14 mouse cellular contexts compared by ENCODE assay signal in genomic region chr11:107734133-107734532, GRCm38 (mm10). TPM values are rescaled to one million over a fixed set of nuclear protein-coding genes. Genes with fewer than 3 reads are reported as not detected.
DNase-seq lines count a peak whose midpoint lies in the region; ATAC-seq and TF ChIP-seq lines count a peak whose summit lies in the region.
"Had no signal": no experiment of that assay in that cellular context is flagged by ENCODE, and none has a peak within 500 bp of the region (broad histone marks: within the 10 kb centered on the region; RNA-seq: fewer than 3 reads in every experiment).

No protein-coding gene starts in this region.

- TF ChIP-seq POLR2A in MEL (IDR thresholded peaks at IDR 0.05; ENCODE audit: control insufficient read depth in 1 of 2, insufficient read depth in 1 of 2, low read depth in 1 of 2, low read length in 2 of 2, poor library complexity in 1 of 2), result no peak

- H3K27ac ChIP-seq in hindbrain, postnatal 0 days, result no peak overlapping the region
- H3K27ac ChIP-seq in hindbrain, embryonic 16.5 days (ENCODE audit: low read depth, low read length), result no peak overlapping the region
- H3K27ac ChIP-seq in MEL (ENCODE audit: control insufficient read depth, low read depth, low read length), result no peak overlapping the region
- H3K27ac ChIP-seq: heart, embryonic 15.5 days; liver, embryonic 13.5 days had no signal

- no peak for DNase-seq in hindbrain, postnatal 0 days (ENCODE audit: low spot score)
- DNase-seq in 3T3-L1 (ENCODE audit: low read depth, low spot score) (peak; percentile 74), MEL (ENCODE audit: low read depth, low spot score) (no peak)
- peak; percentile 69 for DNase-seq in kidney, postnatal 14 days
- no peak for DNase-seq in cerebellum, postnatal 4 days (ENCODE audit: low spot score in 2 of 2)
- no peak for DNase-seq in spleen, postnatal 4 days (ENCODE audit: low spot score in 2 of 2)
- DNase-seq: liver, embryonic 13.5 days had no signal

- no peaks in the 10 kb centered on the region for H3K79me2 ChIP-seq in MEL (ENCODE audit: control insufficient read depth, insufficient read depth, low read length, poor library complexity)

- H3K9me3 ChIP-seq in hindbrain, postnatal 0 days (ENCODE audit: low read length), result no peaks in the 10 kb centered on the region
- H3K9me3 ChIP-seq in hindbrain, embryonic 16.5 days (ENCODE audit: control insufficient read depth, low read length), result no peaks in the 10 kb centered on the region
- H3K9me3 ChIP-seq in MEL (replicated peaks; ENCODE audit: insufficient read depth, low read length), result no peaks in the 10 kb centered on the region
- H3K9me3 ChIP-seq: heart, embryonic 15.5 days; liver, embryonic 13.5 days had no signal

- no peak overlapping the region for H3K9ac ChIP-seq in hindbrain, postnatal 0 days (replicated peaks; ENCODE audit: low read length)
- H3K9ac ChIP-seq in hindbrain, embryonic 16.5 days (ENCODE audit: low read depth, low read length), result no peak overlapping the region
- H3K9ac ChIP-seq in MEL (ENCODE audit: control insufficient read depth, low read depth, low read length, poor library complexity, severe bottlenecking), result no peak overlapping the region
- H3K9ac ChIP-seq: heart, embryonic 15.5 days; liver, embryonic 13.5 days had no signal

- H3K4me1 ChIP-seq in hindbrain, postnatal 0 days (ENCODE audit: insufficient read depth, low read length), result no peaks in the 10 kb centered on the region
- H3K4me1 ChIP-seq in hindbrain, embryonic 16.5 days (ENCODE audit: control insufficient read depth, insufficient read depth, low read depth, low read length), result no peaks in the 10 kb centered on the region
- no peaks in the 10 kb centered on the region for H3K4me1 ChIP-seq in MEL (ENCODE audit: control insufficient read depth in 1 of 2, insufficient read depth in 2 of 2, low read length in 2 of 2)
- H3K4me1 ChIP-seq: heart, embryonic 15.5 days; liver, embryonic 13.5 days had no signal

- no peak for ATAC-seq in hindbrain, postnatal 0 days
- no peak for ATAC-seq in hindbrain, embryonic 16.5 days
- ATAC-seq: forebrain, embryonic 14.5 days had no signal

- no peak overlapping the region for H3K4me3 ChIP-seq in hindbrain, postnatal 0 days (ENCODE audit: low read length)
- H3K4me3 ChIP-seq in hindbrain, embryonic 16.5 days (ENCODE audit: low read length), result no peak overlapping the region
- H3K4me3 ChIP-seq in MEL (ENCODE audit: control insufficient read depth in 1 of 2, insufficient read depth in 1 of 2, low read depth in 2 of 2, low read length in 2 of 2), result no peak overlapping the region
- H3K4me3 ChIP-seq: heart, embryonic 15.5 days; liver, embryonic 13.5 days had no signal

- TF ChIP-seq RAD21 in MEL (IDR thresholded peaks at IDR 0.05; ENCODE audit: low read depth, low read length), result no peak

- peak; percentile 19; the same call in 1 of the 2 replicates for TF ChIP-seq CTCF in hindbrain, postnatal 0 days (IDR thresholded peaks at IDR 0.05; ENCODE audit: low read depth)
- no peak; a peak in 1 of 6 replicates for TF ChIP-seq CTCF in MEL (IDR thresholded peaks at IDR 0.05 in 2 of 3, conservative IDR thresholded peaks at IDR 0.05 in 1 of 3; ENCODE audit: control insufficient read depth in 1 of 3, insufficient read depth in 1 of 3, low read depth in 2 of 3, low read length in 3 of 3, poor library complexity in 1 of 3, severe bottlenecking in 1 of 3)

- peaks cover 25% of the 10 kb centered on the region for H3K36me3 ChIP-seq in hindbrain, postnatal 0 days (ENCODE audit: insufficient read depth, low read length)
- peaks cover 31% of the 10 kb centered on the region for H3K36me3 ChIP-seq in hindbrain, embryonic 16.5 days (ENCODE audit: control insufficient read depth, insufficient read depth, low read length)
- no peaks in the 10 kb centered on the region for H3K36me3 ChIP-seq in MEL (ENCODE audit: control insufficient read depth in 1 of 2, insufficient read depth in 2 of 2, low read length in 2 of 2)
- H3K36me3 ChIP-seq: heart, embryonic 15.5 days; liver, embryonic 13.5 days had no signal

- TF ChIP-seq EP300 in MEL (IDR thresholded peaks at IDR 0.05; ENCODE audit: low read depth in 1 of 2, low read length in 2 of 2), result no peak

- no peak overlapping the region for H3K4me2 ChIP-seq in hindbrain, postnatal 0 days (ENCODE audit: low read depth, low read length)
- H3K4me2 ChIP-seq in hindbrain, embryonic 16.5 days (ENCODE audit: low read length), result no peak overlapping the region
- H3K4me2 ChIP-seq: heart, embryonic 15.5 days; liver, embryonic 13.5 days; midbrain, embryonic 11.5 days had no signal

- 75% methylated on average over 7 of the region's 7 CpGs for WGBS in hindbrain, postnatal 0 days
- WGBS in hindbrain, embryonic 16.5 days, result 78% methylated on average over 7 of the region's 7 CpGs

- no peaks in the 10 kb centered on the region for H3K27me3 ChIP-seq in hindbrain, postnatal 0 days (ENCODE audit: insufficient read depth, low read length)
- H3K27me3 ChIP-seq in hindbrain, embryonic 16.5 days (replicated peaks; ENCODE audit: control insufficient read depth, insufficient read depth, low read length), result no peaks in the 10 kb centered on the region
- H3K27me3 ChIP-seq in MEL (ENCODE audit: control insufficient read depth in 1 of 2, insufficient read depth in 2 of 2, low read length in 2 of 2), result peaks cover 5 to 8% of the 10 kb centered on the region in 2 experiments
- H3K27me3 ChIP-seq: heart, embryonic 15.5 days; liver, embryonic 13.5 days had no signal

TF ChIP-seq in MEL, 35 proteins besides CTCF, POLR2A, EP300 and RAD21:
- TF ChIP-seq TBP (IDR thresholded peaks at IDR 0.05; ENCODE audit: low read depth, low read length) (0 out of 2 replicates have a peak, but pooled peaks have one; percentile 31), HCFC1 (IDR thresholded peaks at IDR 0.05; ENCODE audit: low read depth, low read length) (no peak)

RNA-seq across cellular contexts. Expression of gene Cacng1, which starts 17.8 kb away (rescaled TPM):
- total RNA-seq in hindbrain, postnatal 0 days (2014; rRNA removed), result 0.89 and 1.1 TPM in 2 replicates
- polyA plus RNA-seq in hindbrain, postnatal 0 days (2015; fragmentation: Nextera tagmentation; extraction: Ambion mirVana), result 0.66 and 0.68 TPM in 2 replicates
- 0.29 and 2.4 TPM in 2 replicates for polyA plus RNA-seq in hindbrain, embryonic 16.5 days (2015; fragmentation: Nextera tagmentation; extraction: Ambion mirVana)
- total RNA-seq in MEL (2012; rRNA removed), result not detected in 2 replicates
- polyA plus RNA-seq in MEL (2012; ENCODE audit: insufficient read depth in 1 of 2, insufficient read length in 2 of 2, low read depth in 1 of 2, low replicate concordance in 2 of 2, missing spikeins in 1 of 2), result not detected
- polyA plus RNA-seq: embryonic facial prominence, embryonic 11.5 days; intestine, embryonic 14.5 days; stomach, embryonic 14.5 days had no signal

Comparison
In these comparisons a context has a peak if more than half of its experiments do, and no peak if none do; other contexts are left out.
1. DNase-seq: peak in 3T3-L1 (single experiment) and kidney, postnatal 14 days (single experiment); none in hindbrain, postnatal 0 days (single experiment), MEL (single experiment), cerebellum, postnatal 4 days (0 of 2) and spleen, postnatal 4 days (0 of 2).